Mouse (Mus musculus) liver, embryonic 15.5 days (tissue): Measurements from ENCODE around the gene Ube2e2. TPM values are rescaled to one million over a fixed set of nuclear protein-coding genes. Genes with fewer than 3 reads are reported as not detected.
"Not testable (repeated sequence)": the region's sequence is repeated elsewhere in the genome, so short reads cannot be mapped to it uniquely, and the experiment has no call there.

Source experiments
- ATAC-seq: fragments of 200-750 bp; cut with Nextera tagmentation; 2 replicates; pipeline ENCODE4 v1.8.0; 2017; ENCODE audit warnings: moderate number of reproducible peaks, mild to moderate bottlenecking, moderate library complexity; ENCODE audit not compliant: insufficient read depth
- H3K27ac ChIP-seq: fragments of 300-500 bp; sonication (generic); replicated peaks from 2 replicates; pipeline ENCODE4 v1.5.1; 2015; ENCODE audit warnings: mild to moderate bottlenecking, inconsistent platforms
- H3K27me3 ChIP-seq: fragments of 300-500 bp; sonication (generic); 2 replicates; pipeline ENCODE4 v1.6.1; 2015; ENCODE audit warnings: mild to moderate bottlenecking, inconsistent platforms
- H3K36me3 ChIP-seq: fragments of 300-500 bp; sonication (generic); replicated peaks from 2 replicates; pipeline ENCODE4 v1.6.1; 2015; ENCODE audit warnings: moderate library complexity, mild to moderate bottlenecking, inconsistent platforms
- H3K4me1 ChIP-seq: fragments of 300-500 bp; sonication (generic); replicated peaks from 2 replicates; pipeline ENCODE4 v1.6.1; 2015; ENCODE audit warnings: inconsistent platforms
- H3K4me2 ChIP-seq: fragments of 300-500 bp; sonication (generic); 2 replicates; pipeline ENCODE4 v1.6.1; 2015; ENCODE audit warnings: moderate library complexity, mild to moderate bottlenecking, inconsistent platforms
- H3K4me3 ChIP-seq: fragments of 300-500 bp; sonication (generic); replicated peaks from 2 replicates; pipeline ENCODE4 v1.5.1; 2015; ENCODE audit warnings: mild to moderate bottlenecking, inconsistent platforms
- H3K9ac ChIP-seq: fragments of 300-500 bp; sonication (generic); 2 replicates; pipeline ENCODE4 v1.6.1; 2015; ENCODE audit warnings: moderate library complexity, mild to moderate bottlenecking, inconsistent platforms
- H3K9me3 ChIP-seq: fragments of 300-500 bp; sonication (generic); replicated peaks from 2 replicates; pipeline ENCODE4 v1.6.1; 2016; ENCODE audit warnings: inconsistent platforms
- WGBS: fragments of 180-500 bp; shearing (Covaris S2); methylation state at CpG from one replicate; pipeline ENCODE4 v1.1.7; 2015; ENCODE audit warnings: mixed read lengths; ENCODE audit not compliant: insufficient replicate concordance; 5-methylcytosine and 5-hydroxymethylcytosine counted together
- polyA plus RNA-seq: library from polyadenylated mRNA; unstranded; fragments of >200 nt; fragmentation: Nextera tagmentation; extraction: Ambion mirVana; gene quantifications from 2 replicates; pipeline ENCODE4 v1.2.1, GENCODE M21; 2015

The Ube2e2 gene
- polyA plus RNA-seq, 1 experiment from 2014 or later: 6.2 TPM

GRCm38 (mm10) chr14:18547541-18547940 is 346.5 kb downstream of the Ube2e2 start:
- 63% methylated on average over 5 of the region's 5 CpGs for WGBS
- H3K27me3 ChIP-seq: no peaks in the 10 kb centered on the region
- no peak overlapping the region for H3K27ac ChIP-seq
- H3K9ac ChIP-seq: no peak overlapping the region
- no peaks in the 10 kb centered on the region for H3K4me1 ChIP-seq
- H3K9me3 ChIP-seq: no peaks in the 10 kb centered on the region
- H3K36me3 ChIP-seq: no peaks in the 10 kb centered on the region
- no peak overlapping the region for H3K4me3 ChIP-seq
- ATAC-seq: no peak
- H3K4me2 ChIP-seq: no peak overlapping the region

- H3K27ac ChIP-seq, H3K9me3 ChIP-seq, ATAC-seq, H3K4me1 ChIP-seq, H3K36me3 ChIP-seq, H3K9ac ChIP-seq, H3K4me3 ChIP-seq, H3K4me2 ChIP-seq, H3K27me3 ChIP-seq: not testable (repeated sequence)
- WGBS: 60% methylated on average over 4 of the region's 4 CpGs
Measured at GRCm38 (mm10) chr14:18539092-18539491, 355.0 kb downstream of the Ube2e2 start.

GRCm38 (mm10) chr14:18530899-18531298 is 363.2 kb downstream of the Ube2e2 start:
- Histone ChIP-seq H3K27ac (no peak overlapping the region), H3K27me3 (no peaks in the 10 kb centered on the region), H3K4me3 (no peak overlapping the region), H3K36me3 (no peaks in the 10 kb centered on the region), H3K9me3 (no peaks in the 10 kb centered on the region), H3K9ac (no peak overlapping the region), H3K4me1 (no peaks in the 10 kb centered on the region), H3K4me2 (no peak overlapping the region)
- no peak for ATAC-seq
- WGBS: 37% methylated on average over 2 of the region's 2 CpGs

- Histone ChIP-seq H3K4me2 (no peak overlapping the region), H3K9me3 (no peaks in the 10 kb centered on the region), H3K4me1 (no peaks in the 10 kb centered on the region), H3K27ac (no peak overlapping the region), H3K9ac (no peak overlapping the region), H3K36me3 (no peaks in the 10 kb centered on the region), H3K4me3 (no peak overlapping the region), H3K27me3 (no peaks in the 10 kb centered on the region)
- no peak for ATAC-seq
- WGBS: 56% methylated on average over 4 of the region's 4 CpGs
Measured at GRCm38 (mm10) chr14:18530496-18530895, 363.6 kb downstream of the Ube2e2 start.
